Mouse (Mus musculus): ENCODE results near the gene Shb.

- TF ChIP-seq POLR2A (IDR thresholded peaks at IDR 0.05; ENCODE audit: extremely low read depth, insufficient read depth, low read length) (no peak), CTCF (IDR thresholded peaks at IDR 0.05; ENCODE audit: low read depth, low read length) (no peak)
Measured at GRCm38 (mm10) chr4:45526846-45527561, 5.3 kb downstream of the Shb start.

Data from liver, adult 2 months (tissue).